Mouse (Mus musculus): ENCODE results near the gene Sfxn4. TPM values are rescaled to one million over a fixed set of nuclear protein-coding genes. Genes with fewer than 3 reads are reported as not detected.

The Sfxn4 gene
- polyA plus RNA-seq, 1 experiment from 2014 or later: 11.9 TPM

DNA sequence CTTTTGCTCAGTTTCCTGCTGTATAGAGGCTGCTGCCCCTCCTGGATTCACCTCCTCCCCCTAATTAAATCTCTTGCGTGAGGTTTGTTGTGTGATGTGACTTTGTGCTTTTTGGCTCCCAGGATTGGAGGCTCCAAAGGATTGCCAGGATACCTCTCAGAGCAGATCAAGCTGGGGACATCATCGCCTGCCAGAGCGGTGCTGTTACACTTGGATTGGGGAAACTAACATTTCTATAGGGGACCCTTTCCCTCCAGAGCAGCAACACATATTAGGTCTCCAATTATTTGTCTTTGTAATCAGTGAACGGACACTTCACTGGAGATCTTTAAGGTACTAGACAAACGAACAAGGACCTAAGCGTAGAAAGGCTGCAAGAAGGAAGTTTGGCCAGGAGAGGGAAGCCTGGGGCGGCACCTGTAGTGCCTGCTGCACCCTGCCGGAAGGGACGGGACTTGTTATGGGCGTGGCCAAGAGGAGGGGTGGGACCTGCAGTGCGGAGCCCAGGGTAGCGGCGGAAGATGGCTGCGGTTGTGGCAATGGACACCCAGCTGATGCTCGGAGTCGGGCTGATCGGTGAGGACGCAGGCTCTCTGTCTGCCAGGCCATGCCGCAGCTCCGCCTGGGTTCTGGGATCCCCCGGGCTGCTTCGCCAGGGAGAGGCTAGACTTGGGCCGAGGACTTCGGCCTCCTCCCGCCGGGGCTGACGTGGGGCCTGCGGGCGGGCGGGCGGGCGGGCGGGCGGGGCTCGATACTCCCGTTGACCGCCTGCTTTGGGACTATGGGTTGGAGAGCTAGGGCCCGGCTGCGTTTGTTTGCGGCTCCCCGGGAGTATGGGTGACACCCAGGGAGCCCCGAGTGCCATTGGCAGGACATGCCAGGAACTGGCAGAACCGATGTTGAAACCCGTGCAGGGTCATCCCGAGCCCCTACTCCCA lies 49.9 kb downstream of the Sfxn4 start, which contains the start of gene Fam45a:
Gene Fam45a (plus strand): TSS at position 488 of the 938 bp plus-strand sequence.
- H3K9ac ChIP-seq (replicated peaks; ENCODE audit: low read depth, low read length): peak within 1 kb of the TSS; percentile 89
- peak within 1 kb of the TSS; percentile 57; the same call in 1 of the 2 replicates for H3K27ac ChIP-seq (ENCODE audit: low read depth, low read length)

DNA sequence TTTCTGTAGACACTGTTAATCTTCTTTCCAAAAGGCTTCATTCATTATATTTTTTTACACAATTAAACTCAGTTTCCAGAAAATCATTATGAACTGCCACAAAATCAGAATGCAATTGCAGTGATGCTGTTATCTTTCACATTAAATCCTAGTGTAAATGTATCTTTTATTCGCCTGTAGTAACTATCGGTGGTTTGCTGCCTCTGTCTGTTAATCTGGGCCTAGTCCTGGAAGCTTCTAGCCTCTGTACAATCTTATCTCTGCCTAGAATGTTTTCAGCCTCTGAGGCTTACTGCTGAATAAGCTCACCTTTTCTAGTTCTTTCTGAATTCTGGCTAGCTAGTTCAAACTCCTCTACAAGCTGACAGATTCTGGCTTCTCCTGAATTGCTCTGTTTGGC lies 51.4 kb downstream of the Sfxn4 start:
- Histone ChIP-seq H3K9me3 (ENCODE audit: control insufficient read depth, low read length) (no peaks in the 10 kb centered on the region), H3K27ac (ENCODE audit: low read depth, low read length) (no peak overlapping the region), H3K9ac (replicated peaks; ENCODE audit: low read depth, low read length) (no peak overlapping the region), H3K27me3 (ENCODE audit: control insufficient read depth, insufficient read depth, low read length) (no peaks in the 10 kb centered on the region), H3K36me3 (ENCODE audit: control insufficient read depth, insufficient read depth, low read length) (peaks cover under 1% of the 10 kb centered on the region; the same call in 1 of the 2 replicates), H3K4me1 (ENCODE audit: control insufficient read depth, insufficient read depth, low read length) (peaks cover 4% of the 10 kb centered on the region; the same call in 1 of the 2 replicates), H3K4me2 (ENCODE audit: low read depth, low read length) (no peak overlapping the region), H3K4me3 (ENCODE audit: low read depth, low read length) (no peak overlapping the region)
- WGBS: 94% methylated on average over 2 of the region's 2 CpGs
- no peak for ATAC-seq (ENCODE audit: low read depth)

More for the DNA sequence above, 49.9 kb downstream of the Sfxn4 start, which contains the start of gene Fam45a:
- peak; percentile 100 for ATAC-seq (ENCODE audit: low read depth)
- H3K4me3 ChIP-seq (ENCODE audit: low read depth, low read length): peak within 1 kb of the TSS; percentile 74
- H3K27me3 ChIP-seq (ENCODE audit: control insufficient read depth, insufficient read depth, low read length): no peaks in the 10 kb centered on the region
- no peaks in the 10 kb centered on the region for H3K9me3 ChIP-seq (ENCODE audit: control insufficient read depth, low read length)
- peak within 1 kb of the TSS; percentile 69 for H3K4me2 ChIP-seq (ENCODE audit: low read depth, low read length)
- 4% methylated on average over 31 of the region's 45 CpGs for WGBS
- H3K36me3 ChIP-seq (ENCODE audit: control insufficient read depth, insufficient read depth, low read length): peaks cover 10% of the 10 kb centered on the region
- H3K4me1 ChIP-seq (ENCODE audit: control insufficient read depth, insufficient read depth, low read length): peaks cover 4% of the 10 kb centered on the region; the same call in 1 of the 2 replicates

DNA sequence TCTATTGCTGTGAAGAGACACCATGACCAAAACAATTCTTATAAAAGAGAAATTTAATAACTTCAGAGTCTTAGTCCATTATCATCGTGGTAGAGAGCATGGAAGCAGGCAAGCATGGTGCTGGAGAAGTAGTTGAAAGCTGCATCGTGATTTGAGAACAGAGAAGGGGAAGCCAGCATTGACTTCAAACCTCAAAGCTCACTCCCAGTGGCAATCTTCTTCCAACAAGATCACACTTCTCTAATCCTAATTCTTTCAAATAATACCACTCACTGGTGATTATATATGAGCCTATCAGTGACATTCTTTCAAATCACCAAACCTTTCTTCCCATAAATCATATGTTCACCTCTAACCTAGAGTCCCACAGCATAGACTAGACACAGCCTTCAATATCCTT lies 56.4 kb downstream of the Sfxn4 start:
- no peaks in the 10 kb centered on the region for H3K36me3 ChIP-seq (ENCODE audit: control insufficient read depth, insufficient read depth, low read length)
- no peak for ATAC-seq (ENCODE audit: low read depth)
- no peaks in the 10 kb centered on the region for H3K9me3 ChIP-seq (ENCODE audit: control insufficient read depth, low read length)
- H3K4me1 ChIP-seq (ENCODE audit: control insufficient read depth, insufficient read depth, low read length): no peaks in the 10 kb centered on the region
- H3K9ac ChIP-seq (replicated peaks; ENCODE audit: low read depth, low read length): no peak overlapping the region
- H3K4me3 ChIP-seq (ENCODE audit: low read depth, low read length): no peak overlapping the region
- H3K4me2 ChIP-seq (ENCODE audit: low read depth, low read length): no peak overlapping the region
- H3K27ac ChIP-seq (ENCODE audit: low read depth, low read length): no peak overlapping the region
- no peaks in the 10 kb centered on the region for H3K27me3 ChIP-seq (ENCODE audit: control insufficient read depth, insufficient read depth, low read length)
- WGBS: 66% methylated on average over 2 of the region's 2 CpGs

DNA sequence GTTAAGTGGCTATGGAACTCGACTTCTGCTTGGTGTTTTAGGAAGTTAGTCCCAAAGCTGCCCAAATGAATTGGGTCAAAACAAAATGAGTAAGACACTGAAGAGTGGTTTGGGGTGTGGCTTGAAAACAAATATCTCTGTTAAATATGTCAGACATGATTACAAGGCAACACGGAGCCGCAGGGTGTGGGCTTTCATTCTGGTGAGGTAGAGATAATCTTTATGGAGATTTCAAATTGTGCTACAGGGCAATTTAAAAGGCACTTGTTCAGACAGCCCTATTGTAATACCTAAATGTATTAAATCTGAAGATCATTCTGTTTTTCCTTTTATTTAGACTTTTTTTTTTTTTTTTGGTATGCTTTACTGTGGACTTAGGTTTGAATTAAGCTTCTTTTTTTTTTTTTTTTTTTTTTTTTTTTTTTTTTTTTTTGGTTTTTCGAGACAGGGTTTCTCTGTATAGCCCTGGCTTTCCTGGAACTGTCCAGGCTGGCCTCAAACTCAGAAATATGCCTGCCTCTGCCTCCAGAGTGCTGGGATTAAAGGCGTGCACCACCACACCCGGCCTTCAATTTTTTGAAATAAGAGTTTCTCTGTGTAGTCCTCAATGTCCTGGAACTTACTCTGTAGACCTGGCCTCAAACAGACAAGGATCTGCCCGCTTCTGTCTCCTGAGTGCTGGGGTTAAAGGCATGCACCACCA lies 61.3 kb downstream of the Sfxn4 start:
- 81% methylated on average over 7 of the region's 7 CpGs for WGBS
- Histone ChIP-seq H3K27me3 (ENCODE audit: control insufficient read depth, insufficient read depth, low read length) (no peaks in the 10 kb centered on the region), H3K4me1 (ENCODE audit: control insufficient read depth, insufficient read depth, low read length) (no peaks in the 10 kb centered on the region), H3K27ac (ENCODE audit: low read depth, low read length) (no peak overlapping the region), H3K9ac (replicated peaks; ENCODE audit: low read depth, low read length) (no peak overlapping the region), H3K9me3 (ENCODE audit: control insufficient read depth, low read length) (no peaks in the 10 kb centered on the region), H3K4me3 (ENCODE audit: low read depth, low read length) (no peak overlapping the region), H3K36me3 (ENCODE audit: control insufficient read depth, insufficient read depth, low read length) (no peaks in the 10 kb centered on the region), H3K4me2 (ENCODE audit: low read depth, low read length) (no peak overlapping the region)
- no peak for ATAC-seq (ENCODE audit: low read depth)

DNA sequence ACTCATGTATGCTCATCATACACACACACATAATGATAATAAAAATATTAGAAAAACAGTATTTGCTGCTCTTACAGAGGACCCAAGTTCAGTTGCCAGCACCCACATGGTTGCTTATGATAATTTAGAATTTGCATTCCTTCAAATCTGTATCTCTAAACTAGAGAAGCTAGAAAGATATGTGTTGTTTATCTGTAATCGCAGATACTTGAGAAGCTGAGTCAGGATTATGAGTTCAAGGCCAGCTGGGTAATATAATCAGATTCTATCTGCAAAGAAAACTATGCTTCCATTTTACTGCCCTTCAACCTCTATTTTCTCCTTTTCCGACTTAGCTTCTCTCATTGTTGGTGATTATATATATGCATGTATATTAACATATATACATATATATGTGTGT lies 63.9 kb downstream of the Sfxn4 start:
- Histone ChIP-seq H3K9ac (replicated peaks; ENCODE audit: low read depth, low read length) (no peak overlapping the region), H3K4me2 (ENCODE audit: low read depth, low read length) (no peak overlapping the region), H3K27me3 (ENCODE audit: control insufficient read depth, insufficient read depth, low read length) (no peaks in the 10 kb centered on the region), H3K4me1 (ENCODE audit: control insufficient read depth, insufficient read depth, low read length) (no peaks in the 10 kb centered on the region), H3K9me3 (ENCODE audit: control insufficient read depth, low read length) (no peaks in the 10 kb centered on the region), H3K36me3 (ENCODE audit: control insufficient read depth, insufficient read depth, low read length) (no peaks in the 10 kb centered on the region), H3K27ac (ENCODE audit: low read depth, low read length) (no peak overlapping the region), H3K4me3 (ENCODE audit: low read depth, low read length) (no peak overlapping the region)
- 89% methylated on average over 2 of the region's 2 CpGs for WGBS
- ATAC-seq (ENCODE audit: low read depth): no peak

DNA sequence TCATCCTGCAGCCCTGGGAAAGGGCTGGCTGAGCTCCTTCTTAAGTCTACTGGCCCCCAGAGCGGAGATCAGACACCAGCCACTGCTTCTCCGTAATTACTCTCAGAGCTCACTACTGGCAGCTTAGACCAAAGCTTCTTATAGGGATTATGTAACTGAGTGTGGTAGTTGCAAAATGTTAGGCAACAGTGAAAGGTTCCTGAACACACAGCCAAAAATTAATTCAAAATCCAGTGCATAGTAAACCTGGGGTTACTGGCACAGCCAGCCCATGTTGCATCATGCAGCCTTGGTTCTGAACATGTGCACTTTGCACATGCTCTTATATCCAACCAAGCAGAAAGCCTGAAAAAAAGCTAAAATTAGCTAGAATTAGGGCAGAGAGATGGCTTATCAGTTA lies 66.0 kb downstream of the Sfxn4 start:
- ATAC-seq (ENCODE audit: low read depth): no peak
- H3K4me3 ChIP-seq (ENCODE audit: low read depth, low read length): no peak overlapping the region
- no peak overlapping the region for H3K27ac ChIP-seq (ENCODE audit: low read depth, low read length)
- H3K4me2 ChIP-seq (ENCODE audit: low read depth, low read length): no peak overlapping the region
- no peaks in the 10 kb centered on the region for H3K4me1 ChIP-seq (ENCODE audit: control insufficient read depth, insufficient read depth, low read length)
- no peaks in the 10 kb centered on the region for H3K9me3 ChIP-seq (ENCODE audit: control insufficient read depth, low read length)
- H3K27me3 ChIP-seq (ENCODE audit: control insufficient read depth, insufficient read depth, low read length): no peaks in the 10 kb centered on the region
- no peak overlapping the region for H3K9ac ChIP-seq (replicated peaks; ENCODE audit: low read depth, low read length)
- WGBS: 95% methylated on average over 2 of the region's 2 CpGs
- no peaks in the 10 kb centered on the region for H3K36me3 ChIP-seq (ENCODE audit: control insufficient read depth, insufficient read depth, low read length)

DNA sequence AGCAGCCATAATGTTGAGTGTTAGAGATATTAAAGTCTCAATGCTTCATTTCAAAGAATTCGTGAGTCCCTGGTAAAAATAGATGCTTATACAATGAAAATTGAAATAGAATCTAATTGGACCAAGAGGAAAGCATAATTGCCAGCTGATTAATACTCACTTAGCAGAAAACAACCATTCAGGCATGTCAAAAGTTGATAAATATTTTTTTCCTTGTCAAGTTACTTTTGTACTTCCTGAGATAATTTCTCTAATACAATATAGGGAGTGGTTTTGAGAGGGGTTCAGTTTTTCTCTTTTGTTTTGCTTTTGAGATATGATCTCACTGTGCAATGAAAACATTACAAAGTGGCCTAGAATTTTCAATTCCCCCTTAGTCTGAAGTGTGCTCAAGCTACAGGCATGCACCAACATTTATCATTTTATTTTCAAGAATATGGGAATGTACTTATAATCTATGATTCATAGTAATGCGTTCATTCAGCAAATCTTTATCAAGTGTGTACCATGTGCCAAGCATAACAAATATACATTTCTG lies 68.0 kb downstream of the Sfxn4 start:
- H3K27ac ChIP-seq (ENCODE audit: low read depth, low read length): no peak overlapping the region
- 90% methylated on average over 2 of the region's 2 CpGs for WGBS
- no peak overlapping the region for H3K9ac ChIP-seq (replicated peaks; ENCODE audit: low read depth, low read length)
- no peaks in the 10 kb centered on the region for H3K36me3 ChIP-seq (ENCODE audit: control insufficient read depth, insufficient read depth, low read length)
- no peak overlapping the region for H3K4me3 ChIP-seq (ENCODE audit: low read depth, low read length)
- peaks cover 7% of the 10 kb centered on the region; the same call in 1 of the 2 replicates for H3K4me1 ChIP-seq (ENCODE audit: control insufficient read depth, insufficient read depth, low read length)
- H3K27me3 ChIP-seq (ENCODE audit: control insufficient read depth, insufficient read depth, low read length): no peaks in the 10 kb centered on the region
- no peaks in the 10 kb centered on the region for H3K9me3 ChIP-seq (ENCODE audit: control insufficient read depth, low read length)
- ATAC-seq (ENCODE audit: low read depth): no peak
- no peak overlapping the region for H3K4me2 ChIP-seq (ENCODE audit: low read depth, low read length)

DNA sequence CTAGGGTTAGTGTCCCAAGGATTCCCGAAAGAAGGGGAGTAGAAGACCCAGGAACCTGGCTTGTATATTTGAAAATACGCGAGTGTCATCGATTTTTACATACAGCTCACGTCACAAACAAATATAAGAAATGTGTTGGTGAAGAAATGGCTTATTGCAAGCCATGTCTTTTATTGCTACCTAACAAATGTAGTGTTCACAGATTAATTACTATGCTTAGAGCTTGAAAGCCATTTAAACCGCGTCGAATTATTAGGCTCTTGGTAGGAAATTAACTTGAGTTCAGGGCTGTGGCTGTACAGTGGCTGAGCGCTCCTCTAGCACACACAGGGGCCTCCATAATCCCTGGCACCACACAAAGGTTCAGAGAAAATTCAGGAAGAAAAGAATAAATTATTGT lies 70.1 kb downstream of the Sfxn4 start:
- H3K9ac ChIP-seq (replicated peaks; ENCODE audit: low read depth, low read length): peak overlapping the region; percentile 95
- H3K4me3 ChIP-seq (ENCODE audit: low read depth, low read length): peak overlapping the region; percentile 100
- H3K9me3 ChIP-seq (ENCODE audit: control insufficient read depth, low read length): no peaks in the 10 kb centered on the region
- peaks cover 11% of the 10 kb centered on the region for H3K4me1 ChIP-seq (ENCODE audit: control insufficient read depth, insufficient read depth, low read length)
- H3K4me2 ChIP-seq (ENCODE audit: low read depth, low read length): peak overlapping the region; percentile 89
- H3K27me3 ChIP-seq (ENCODE audit: control insufficient read depth, insufficient read depth, low read length): no peaks in the 10 kb centered on the region
- H3K36me3 ChIP-seq (ENCODE audit: control insufficient read depth, insufficient read depth, low read length): no peaks in the 10 kb centered on the region
- peak overlapping the region; percentile 98 for H3K27ac ChIP-seq (ENCODE audit: low read depth, low read length)
- WGBS: 10% methylated on average over 9 of the region's 9 CpGs
- ATAC-seq (ENCODE audit: low read depth): no peak
